Mouse (Mus musculus) v-Abl transformed pro-B cells (cell line): Measurements from ENCODE around the gene Ddx19b.
"Not testable (repeated sequence)": the region's sequence is repeated elsewhere in the genome, so short reads cannot be mapped to it uniquely, and the experiment has no call there.

Source experiments
- in situ Hi-C, 2 experiments: fragments of 400-800 bp; cut with MboI; formaldehyde crosslinking; loops; one replicate each; pipeline ENCODE4 v1.15.1; 2025; ENCODE audit not compliant: unreplicated experiment in 2 of 2

Gene Ddx19b

GRCm38 (mm10) chr8:111031572-111031971 is at the start of gene Ddx19b:
Gene Ddx19b (minus strand): TSS chr8:111031751.
- in situ Hi-C loops: no loop called here

GRCm38 (mm10) chr8:111079861-111080271 is 48.3 kb upstream of the Ddx19b start:
- in situ Hi-C loops: loop anchor here (5.0 to 25.0 kb wide), 4 partner anchors 323 to 443 kb away; no protein-coding TSS in a partner anchor

GRCm38 (mm10) chr8:111079461-111079860 is 47.9 kb upstream of the Ddx19b start:
- in situ Hi-C loops: loop anchor here in 1 of 2 experiments (25.0 kb wide), 1 partner anchor 442 kb away; no protein-coding TSS in a partner anchor

GRCm38 (mm10) chr8:111075926-111076325 is 44.4 kb upstream of the Ddx19b start:
- in situ Hi-C loops: loop anchor here in 1 of 2 experiments (25.0 kb wide), 1 partner anchor 439 kb away; no protein-coding TSS in a partner anchor

DNA sequence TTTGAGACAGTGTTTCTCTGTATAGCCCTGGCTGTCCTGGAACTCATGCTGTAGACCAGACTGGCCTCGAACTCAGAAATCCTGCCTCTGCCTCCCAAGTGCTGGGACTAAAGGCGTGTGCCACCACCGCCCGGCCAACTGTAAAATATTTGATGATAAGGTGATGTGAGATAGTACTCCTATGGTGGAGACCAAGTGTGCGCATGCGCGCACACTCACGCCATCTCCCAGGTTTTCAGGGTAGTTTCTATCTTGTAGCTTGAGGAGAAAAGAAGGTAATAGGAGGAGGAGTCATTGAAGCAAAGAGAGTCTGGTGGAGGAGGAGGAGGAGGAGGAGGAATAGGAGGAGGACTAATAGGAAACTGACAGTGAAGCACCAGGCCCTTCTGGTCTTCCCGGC is 37.1 kb upstream of the Ddx19b start:
- in situ Hi-C loops: not testable (repeated sequence)

DNA sequence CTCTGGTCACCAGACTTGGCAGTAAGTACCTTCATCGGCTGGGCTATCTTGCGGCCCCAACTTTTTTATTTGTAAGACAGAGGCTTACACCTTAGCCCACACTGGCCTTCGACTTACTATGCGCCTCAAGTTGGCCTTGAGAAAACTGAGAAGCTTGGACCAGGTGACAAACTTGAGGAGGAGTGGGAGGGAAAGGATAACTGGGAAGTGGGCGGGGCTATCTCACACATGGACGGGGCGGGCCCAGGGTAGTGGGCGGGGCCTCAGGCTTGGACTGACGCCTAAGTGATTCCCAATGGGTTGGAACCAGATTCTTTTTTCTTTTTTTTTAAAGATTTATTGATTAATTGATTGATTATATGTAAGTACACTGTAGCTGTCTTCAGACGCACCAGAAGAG is 35.9 kb upstream of the Ddx19b start:
- in situ Hi-C loops: no loop called here

- in situ Hi-C loops: no loop called here
Observed at GRCm38 (mm10) chr8:111066308-111066707, 34.8 kb upstream of the Ddx19b start.

DNA sequence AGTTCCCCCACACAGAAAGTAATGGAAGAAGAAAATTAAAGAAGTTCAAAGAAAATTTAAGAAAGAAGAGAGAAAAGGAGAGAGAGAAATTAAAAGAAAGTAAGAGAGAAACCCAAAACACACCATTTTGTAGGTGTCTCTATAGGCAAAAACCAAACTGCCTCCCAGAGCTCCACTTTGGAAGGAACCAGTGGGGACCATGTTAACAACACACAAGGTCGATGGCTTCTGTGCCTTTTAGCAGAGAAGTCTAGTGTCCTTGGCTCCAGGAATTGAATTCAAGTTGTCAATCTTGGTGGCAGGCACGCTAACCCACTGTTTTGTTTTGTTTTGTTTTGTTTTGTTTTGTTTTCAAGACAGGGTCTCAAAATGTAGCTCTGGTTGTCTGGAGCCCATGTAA is 31.3 kb upstream of the Ddx19b start:
- in situ Hi-C loops: no loop called here

GRCm38 (mm10) chr8:111062072-111062757 is 30.7 kb upstream of the Ddx19b start:
- in situ Hi-C loops: no loop called here

GRCm38 (mm10) chr8:111061688-111062071 is 30.1 kb upstream of the Ddx19b start:
- in situ Hi-C loops: no loop called here

DNA sequence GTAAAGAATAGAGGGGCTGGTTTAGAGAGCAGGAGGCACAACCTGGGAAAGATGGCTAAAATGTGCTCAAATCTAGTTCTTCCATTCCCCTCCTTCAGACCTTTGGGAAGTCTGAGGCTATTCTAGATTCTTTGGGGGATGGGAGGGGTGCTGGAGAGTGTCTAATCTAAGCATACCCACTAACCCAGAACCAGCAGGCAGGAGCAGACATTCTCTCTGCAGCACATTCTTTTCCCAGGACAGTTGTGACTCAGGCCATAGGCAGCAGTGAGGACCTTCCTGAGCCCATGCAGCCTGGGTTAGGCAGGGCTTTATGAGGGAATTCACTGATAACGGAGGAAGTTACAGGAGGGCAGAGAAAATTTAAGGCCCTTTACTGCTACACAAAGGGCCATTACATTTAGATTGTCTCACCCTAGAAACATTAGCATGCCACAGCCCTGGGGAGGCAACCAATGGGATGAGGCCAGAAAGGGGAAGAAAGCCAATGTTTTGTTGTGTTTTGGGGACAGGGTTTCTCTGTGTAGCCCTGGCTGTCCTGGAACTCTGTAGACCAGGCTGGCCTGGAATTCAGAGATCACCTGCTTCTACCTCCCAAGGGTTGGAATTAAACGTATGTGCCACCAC is 27.5 kb upstream of the Ddx19b start:
- in situ Hi-C loops: no loop called here

DNA sequence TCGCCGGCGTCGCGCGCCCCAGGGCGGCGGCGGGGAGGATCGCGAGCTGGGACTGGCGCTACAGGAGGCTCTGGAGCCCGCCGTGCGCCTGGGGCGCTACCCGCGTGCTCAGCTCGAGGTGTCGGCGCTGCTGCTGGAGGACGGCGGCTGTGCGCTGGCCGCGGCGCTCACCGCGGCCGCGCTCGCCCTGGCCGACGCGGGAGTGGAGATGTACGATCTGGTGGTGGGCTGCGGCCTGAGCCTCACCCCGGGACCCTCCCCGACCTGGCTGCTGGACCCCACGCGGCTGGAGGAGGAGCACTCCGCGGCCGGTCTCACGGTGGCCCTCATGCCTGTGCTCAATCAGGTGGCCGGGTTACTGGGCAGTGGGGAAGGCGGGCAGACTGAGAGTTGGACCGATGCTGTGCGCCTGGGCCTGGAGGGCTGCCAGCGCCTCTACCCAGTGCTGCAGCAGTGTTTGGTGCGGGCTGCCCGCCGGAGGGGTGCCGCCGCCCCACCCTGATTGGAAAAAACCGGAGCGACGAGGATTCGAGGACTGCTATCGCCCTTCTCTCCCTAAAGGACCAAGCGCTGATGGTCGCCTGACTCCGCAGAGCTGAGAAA is 25.2 kb upstream of the Ddx19b start:
- in situ Hi-C loops: no loop called here

DNA sequence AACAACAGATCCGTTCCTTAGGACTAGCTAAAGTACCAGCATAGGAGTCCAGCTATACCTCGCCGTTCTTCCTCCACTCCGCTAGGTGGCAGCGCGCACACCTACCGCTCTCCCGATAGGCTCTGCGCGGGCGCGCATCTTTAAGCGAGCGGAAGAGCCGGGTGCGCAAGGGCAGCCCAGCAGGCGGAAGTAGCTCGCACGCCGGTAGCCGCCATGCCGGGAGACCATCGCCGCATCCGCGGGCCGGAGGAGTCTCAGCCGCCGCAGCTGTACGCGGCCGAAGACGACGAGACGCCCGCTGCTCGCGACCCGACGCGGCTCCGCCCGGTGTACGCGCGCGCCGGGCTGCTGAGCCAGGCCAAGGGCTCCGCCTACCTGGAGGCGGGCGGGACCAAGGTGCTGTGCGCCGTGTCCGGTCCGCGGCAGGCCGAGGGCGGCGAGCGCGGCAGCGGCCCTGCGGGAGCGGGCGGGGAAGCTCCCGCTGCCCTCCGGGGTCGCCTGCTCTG is 24.7 kb upstream of the Ddx19b start, which contains the start of gene Exosc6:
Gene Exosc6, plus strand, starts transcription at position 182 of the 506 bp plus-strand sequence.
- in situ Hi-C loops: no loop called here

DNA sequence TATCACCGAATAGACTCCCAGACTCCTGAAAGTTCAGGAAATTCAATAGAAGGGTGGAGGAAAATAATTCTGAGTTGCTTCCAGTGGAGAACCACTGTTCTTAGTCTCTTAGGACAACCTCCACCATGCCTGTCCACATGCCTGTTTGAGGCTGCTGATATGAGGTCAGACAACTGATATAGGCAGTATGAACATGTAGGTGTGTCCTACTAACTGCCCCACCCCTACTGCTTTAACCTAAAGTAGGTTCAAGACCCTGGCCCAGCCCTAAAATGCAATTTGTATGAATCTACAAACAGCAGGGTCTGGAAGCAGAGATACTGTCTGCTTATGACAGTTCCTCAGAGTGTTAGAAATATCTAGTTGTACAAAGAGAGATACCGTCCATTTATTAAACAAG is 24.1 kb upstream of the Ddx19b start:
- in situ Hi-C loops: no loop called here

- in situ Hi-C loops: no loop called here
Observed at GRCm38 (mm10) chr8:111055031-111055634, 23.6 kb upstream of the Ddx19b start.

GRCm38 (mm10) chr8:111053827-111054518 is 22.4 kb upstream of the Ddx19b start:
- in situ Hi-C loops: no loop called here

GRCm38 (mm10) chr8:111049106-111049505 is 17.6 kb upstream of the Ddx19b start:
- in situ Hi-C loops: loop anchor here (5.0 kb wide), 3 partner anchors 62 to 192 kb away; no protein-coding TSS in a partner anchor

GRCm38 (mm10) chr8:111048694-111049093 is 17.1 kb upstream of the Ddx19b start:
- in situ Hi-C loops: loop anchor here (5.0 kb wide), 3 partner anchors 61 to 191 kb away; no protein-coding TSS in a partner anchor

DNA sequence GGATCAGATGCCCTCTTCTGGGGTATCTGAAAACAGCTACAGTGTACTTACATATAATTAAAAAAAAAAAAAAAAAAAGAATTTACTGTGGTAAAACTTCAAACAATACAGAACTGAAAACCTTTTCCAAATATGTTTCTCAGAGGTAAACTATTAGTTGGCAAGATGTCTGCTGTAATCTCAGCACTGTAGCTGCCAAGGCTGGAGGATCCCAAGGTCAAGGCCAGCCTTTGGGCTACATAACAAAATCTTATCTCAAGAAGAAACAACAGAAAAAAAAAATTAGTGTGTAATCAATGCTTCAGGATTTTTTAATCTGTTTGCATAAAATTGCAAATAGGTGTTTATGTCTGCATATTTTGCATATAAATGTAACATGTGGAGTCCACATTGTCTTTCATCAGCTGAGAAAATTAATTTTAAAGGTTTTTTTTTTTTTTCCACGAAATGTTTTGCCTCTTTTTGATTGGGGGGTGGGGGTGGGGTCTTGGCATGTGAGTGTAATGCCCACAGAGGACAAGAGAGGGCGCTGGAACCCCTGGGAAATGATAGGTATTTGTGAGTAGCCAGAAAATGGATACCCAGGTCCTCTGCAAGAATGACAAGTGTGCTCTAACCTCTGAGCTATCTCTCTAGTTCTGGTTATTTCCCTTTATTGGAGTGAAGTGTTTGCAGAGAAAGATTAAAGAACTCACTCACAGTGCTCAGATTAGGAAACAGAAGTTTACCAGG is 12.6 kb upstream of the Ddx19b start:
- in situ Hi-C loops: no loop called here

- in situ Hi-C loops: no loop called here
Observed at GRCm38 (mm10) chr8:111042546-111042945, 11.0 kb upstream of the Ddx19b start.
